Mouse (Mus musculus) limb, embryonic 14.5 days (tissue): ENCODE results near the gene Cep152. TPM values are rescaled to one million over a fixed set of nuclear protein-coding genes. Genes with fewer than 3 reads are reported as not detected.

Experiments used
- ATAC-seq: fragments of 200-750 bp; cut with Nextera tagmentation; 2 replicates; pipeline ENCODE4 v1.8.0; 2017; ENCODE audit warnings: low read depth, moderate number of reproducible peaks, moderate TSS enrichment; ENCODE audit not compliant: low FRiP score
- DNase-seq: peaks from one replicate; pipeline ENCODE4 v3.0.0-alpha.2; 2015; ENCODE audit warnings: low spot score
- H3K27ac ChIP-seq: fragments of 300-500 bp; sonication (generic); replicated peaks from 2 replicates; pipeline ENCODE4 v1.5.1; 2014; ENCODE audit warnings: low read depth, mild to moderate bottlenecking, low read length, moderate library complexity, mixed read lengths
- H3K27me3 ChIP-seq: fragments of 300-500 bp; sonication (generic); 2 replicates; pipeline ENCODE4 v1.6.1; 2014; ENCODE audit warnings: low read length, mixed read lengths; ENCODE audit not compliant: control insufficient read depth, insufficient read depth
- H3K36me3 ChIP-seq: fragments of 300-500 bp; sonication (generic); 2 replicates; pipeline ENCODE4 v1.6.1; 2014; ENCODE audit warnings: mild to moderate bottlenecking, low read length, moderate library complexity, mixed read lengths; ENCODE audit not compliant: control insufficient read depth, insufficient read depth
- H3K4me1 ChIP-seq: fragments of 300-500 bp; sonication (generic); 2 replicates; pipeline ENCODE4 v1.6.1; 2014; ENCODE audit warnings: antibody characterized with exemption, low read length, mixed read lengths; ENCODE audit not compliant: control insufficient read depth, insufficient read depth
- H3K4me2 ChIP-seq: fragments of 300-500 bp; sonication (generic); replicated peaks from 2 replicates; pipeline ENCODE4 v1.6.1; 2014; ENCODE audit warnings: low read depth, mild to moderate bottlenecking, low read length, moderate library complexity; ENCODE audit not compliant: severe bottlenecking
- H3K4me3 ChIP-seq: fragments of 300-500 bp; sonication (generic); replicated peaks from 2 replicates; pipeline ENCODE4 v1.5.1; 2014; ENCODE audit warnings: low read length
- H3K9ac ChIP-seq: fragments of 300-500 bp; sonication (generic); 2 replicates; pipeline ENCODE4 v1.6.1; 2014; ENCODE audit warnings: mild to moderate bottlenecking, low read depth, low read length, moderate library complexity; ENCODE audit not compliant: severe bottlenecking
- H3K9me3 ChIP-seq: fragments of 300-500 bp; sonication (generic); 2 replicates; pipeline ENCODE4 v1.6.1; 2016; ENCODE audit warnings: low read length; ENCODE audit not compliant: control insufficient read depth
- POLR2A ChIP-seq: fragments of 200-500 bp; IDR thresholded peaks from 2 replicates; pipeline ENCODE4 v1.8.0; 2012; ENCODE audit warnings: inconsistent platforms, mild to moderate bottlenecking, moderate library complexity, borderline replicate concordance; ENCODE audit not compliant: insufficient read depth, insufficient read length; ENCODE audit errors: extremely low read depth
- WGBS: fragments of 180-500 bp; shearing (Covaris S2); extraction: QIAGEN DNeasy Blood & Tissue Kit; methylation state at CpG from one replicate; pipeline ENCODE4 v1.1.7; 2014; 5-methylcytosine and 5-hydroxymethylcytosine counted together
- polyA plus RNA-seq, 2 experiments: library from polyadenylated mRNA; depleted of rRNA in 1 of 2; stranded (reverse) in 1 of 2; unstranded in 1 of 2; fragments of >200 nt; fragmentation: Nextera tagmentation in 1 of 2; extraction: Ambion mirVana in 1 of 2; gene quantifications; 2 replicates each; pipeline versions ENCODE4 v1.2.1 to v1.2.3; 2012 to 2014

Gene Cep152
- polyA plus RNA-seq, 2 experiments = 5.3 to 6.9 TPM

GRCm38 (mm10) chr2:125558634-125559589 lies 66.0 kb downstream of the Cep152 start:
- Histone ChIP-seq H3K27ac (no peak overlapping the region), H3K4me3 (no peak overlapping the region), H3K9ac (no peak overlapping the region), H3K27me3 (no peaks in the 10 kb centered on the region), H3K4me1 (no peaks in the 10 kb centered on the region), H3K4me2 (no peak overlapping the region), H3K9me3 (no peaks in the 10 kb centered on the region), H3K36me3 (peaks cover 10% of the 10 kb centered on the region)
- DNase-seq (no peak), ATAC-seq (no peak)
- 72% methylated on average over 19 of the region's 19 CpGs for WGBS
- TF ChIP-seq POLR2A = no peak

GRCm38 (mm10) chr2:125555830-125556229 lies 69.1 kb downstream of the Cep152 start:
- WGBS = 68% methylated on average over 6 of the region's 6 CpGs
- Histone ChIP-seq H3K4me2 (no peak overlapping the region), H3K4me3 (no peak overlapping the region), H3K9me3 (no peaks in the 10 kb centered on the region), H3K27me3 (no peaks in the 10 kb centered on the region), H3K9ac (no peak overlapping the region), H3K4me1 (no peaks in the 10 kb centered on the region), H3K36me3 (no peaks in the 10 kb centered on the region), H3K27ac (no peak overlapping the region)
- ATAC-seq = no peak
- no peak for DNase-seq
- no peak for TF ChIP-seq POLR2A

GRCm38 (mm10) chr2:125548806-125549578 lies 75.9 kb downstream of the Cep152 start:
- Histone ChIP-seq H3K4me2 (no peak overlapping the region), H3K27ac (no peak overlapping the region), H3K4me3 (no peak overlapping the region), H3K36me3 (no peaks in the 10 kb centered on the region), H3K27me3 (no peaks in the 10 kb centered on the region), H3K9me3 (no peaks in the 10 kb centered on the region), H3K9ac (no peak overlapping the region), H3K4me1 (no peaks in the 10 kb centered on the region)
- no peak for TF ChIP-seq POLR2A
- DNase-seq (no peak), ATAC-seq (no peak)
- WGBS = 10% methylated on average over 1 of the region's 1 CpGs

DNA sequence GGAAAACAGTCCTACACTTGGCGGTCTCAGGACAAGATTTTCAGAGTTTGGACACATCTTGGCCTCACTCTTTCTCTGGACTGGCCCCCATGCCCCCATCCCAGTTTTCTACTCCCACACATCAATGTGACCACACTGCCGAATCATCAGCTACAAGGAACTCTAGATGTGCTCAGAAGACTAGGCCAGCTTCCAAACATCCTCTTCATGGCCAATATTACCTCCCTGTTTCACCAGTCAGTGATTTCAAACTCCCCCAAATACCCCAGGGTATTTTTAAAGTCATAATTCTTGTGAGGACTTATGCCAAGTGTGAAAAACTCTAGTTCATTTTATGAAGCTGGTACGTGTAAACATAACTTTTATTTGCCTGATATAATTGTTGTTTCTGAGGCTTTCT lies 79.9 kb downstream of the Cep152 start:
- H3K9me3 ChIP-seq = no peaks in the 10 kb centered on the region
- TF ChIP-seq POLR2A = no peak
- ATAC-seq = no peak
- H3K9ac ChIP-seq = no peak overlapping the region
- 75% methylated on average over 3 of the region's 3 CpGs for WGBS
- H3K36me3 ChIP-seq = no peaks in the 10 kb centered on the region
- H3K4me3 ChIP-seq = no peak overlapping the region
- H3K4me2 ChIP-seq = no peak overlapping the region
- no peaks in the 10 kb centered on the region for H3K27me3 ChIP-seq
- H3K27ac ChIP-seq = no peak overlapping the region
- DNase-seq = no peak
- H3K4me1 ChIP-seq = no peaks in the 10 kb centered on the region

GRCm38 (mm10) chr2:125543646-125544045 lies 81.3 kb downstream of the Cep152 start:
- no peak for TF ChIP-seq POLR2A
- Histone ChIP-seq H3K27me3 (no peaks in the 10 kb centered on the region), H3K4me2 (no peak overlapping the region), H3K9ac (no peak overlapping the region), H3K4me3 (no peak overlapping the region), H3K9me3 (no peaks in the 10 kb centered on the region), H3K36me3 (no peaks in the 10 kb centered on the region), H3K4me1 (no peaks in the 10 kb centered on the region), H3K27ac (no peak overlapping the region)
- ATAC-seq = no peak
- no peak for DNase-seq
- WGBS = 39% methylated on average over 1 of the region's 1 CpGs
